In the genomic region with DNA sequence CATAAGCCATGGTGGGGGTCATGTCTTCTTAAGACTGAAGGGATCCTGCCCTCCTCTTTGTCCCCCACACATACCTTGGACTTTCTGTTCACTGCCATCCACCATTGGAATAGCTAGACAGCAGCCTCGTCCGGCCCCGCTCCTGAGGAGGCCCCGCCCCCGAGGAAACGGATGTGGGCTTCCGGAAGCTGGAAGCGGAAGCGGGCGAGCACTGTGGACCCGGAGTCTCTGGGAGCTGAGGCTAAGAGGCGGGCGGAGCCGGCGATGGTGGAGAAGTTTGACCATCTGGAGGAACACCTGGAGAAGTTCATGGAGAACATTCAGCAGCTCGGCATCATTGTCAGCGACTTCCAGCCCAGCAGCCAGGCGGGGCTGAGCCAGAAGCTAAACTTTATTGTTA, we compare ENCODE assay signal across 16 mouse cellular contexts. TPM values are rescaled to one million over a fixed set of nuclear protein-coding genes. Genes with fewer than 3 reads are reported as not detected.
"Had no signal": no experiment of that assay in that cellular context is flagged by ENCODE, and none has a peak within 500 bp of the region (broad histone marks: within the 10 kb centered on the region; RNA-seq: fewer than 3 reads in every experiment).

No protein-coding gene starts in this region.

- H3K4me3 ChIP-seq: intestine, embryonic 15.5 days; limb, embryonic 12.5 days; megakaryocyte, embryonic 14.5 days; midbrain, embryonic 15.5 days; neural tube, embryonic 12.5 days had no signal

- DNase-seq: kidney, adult 18-20 months; kidney, postnatal 25 days; liver; right cerebral cortex, postnatal 14 days; thymus, postnatal 14 days had no signal

- ATAC-seq: intestine, embryonic 15.5 days; lung, postnatal 0 days; midbrain, embryonic 15.5 days had no signal

- H3K9me3 ChIP-seq: intestine, embryonic 15.5 days; megakaryocyte, embryonic 14.5 days; midbrain, embryonic 15.5 days; neural tube, embryonic 12.5 days had no signal

- H3K4me2 ChIP-seq: intestine, embryonic 15.5 days; limb, embryonic 12.5 days; midbrain, embryonic 11.5 days; midbrain, embryonic 15.5 days; neural tube, embryonic 12.5 days had no signal

- H3K27ac ChIP-seq: intestine, embryonic 15.5 days; limb, embryonic 12.5 days; liver, embryonic 14.5 days; macrophage; midbrain, embryonic 15.5 days; neural tube, embryonic 12.5 days had no signal

- H3K9ac ChIP-seq: intestine, embryonic 15.5 days; limb, embryonic 12.5 days; liver, embryonic 14.5 days; midbrain, embryonic 15.5 days; neural tube, embryonic 12.5 days had no signal

- H3K4me1 ChIP-seq: limb, embryonic 12.5 days had no signal

- H3K36me3 ChIP-seq: intestine, embryonic 15.5 days; limb, embryonic 12.5 days; midbrain, embryonic 15.5 days; neural tube, embryonic 12.5 days had no signal

- H3K27me3 ChIP-seq: intestine, embryonic 15.5 days; midbrain, embryonic 15.5 days; neural tube, embryonic 12.5 days had no signal

RNA-seq across cellular contexts. Expression of gene Ntsr1, which starts 45.3 kb away (rescaled TPM):
- total RNA-seq: monocyte, adult 5-6 weeks; neutrophil, adult 5-6 weeks had no signal
- polyA plus RNA-seq: macrophage had no signal
